Mouse (Mus musculus): Measurements from ENCODE around the gene Rpl36al. TPM values are rescaled to one million over a fixed set of nuclear protein-coding genes. Genes with fewer than 3 reads are reported as not detected.
A peak's percentile ranks its signal among the peaks of the same experiment; 100 is the strongest.

Gene Rpl36al
- 100 to 1,000 TPM; 206 to 211 TPM for total RNA-seq (2021)

- peak; percentile 98 to 99 for DNase-seq
- intact Hi-C loops (cut with DNase I) = loop anchor here (1.0 kb wide), 1 partner anchor 14 kb away; the partner anchor contains the start of gene Gm49383
These were observed at the start of gene Rpl36al, which contains the start of gene Mgat2 for GRCm38 (mm10) chr12:69183583-69184308. TSS of gene Rpl36al (minus strand) at chr12:69184083. TSS of gene Mgat2 (plus strand) at chr12:69184157.

GRCm38 (mm10) chr12:69229251-69229650 lies 45.4 kb upstream of the Rpl36al start:
- DNase-seq = no peak
- intact Hi-C loops (cut with DNase I) = loop anchor here (5.0 kb wide), 1 partner anchor 68 kb away; the partner anchor contains the start of gene Klhdc2

GRCm38 (mm10) chr12:69227776-69228466 lies 44.0 kb upstream of the Rpl36al start, which contains the start of gene Pole2:
TSS of gene Pole2 (minus strand) at chr12:69228195.
- intact Hi-C loops (cut with DNase I) = loop anchor here (5.0 kb wide), 1 partner anchor 69 kb away; the partner anchor contains the start of gene Klhdc2

GRCm38 (mm10) chr12:69220613-69221277 lies 36.9 kb upstream of the Rpl36al start:
- DNase-seq = no peak
- intact Hi-C loops (cut with DNase I) = no loop called here

More at GRCm38 (mm10) chr12:69227776-69228466, 44.0 kb upstream of the Rpl36al start, which contains the start of gene Pole2:
- peak; percentile 93 to 94 for DNase-seq

- no peak for DNase-seq
These were observed 32.7 kb upstream of the Rpl36al start for GRCm38 (mm10) chr12:69216587-69216986.

GRCm38 (mm10) chr12:69215000-69215785 lies 31.3 kb upstream of the Rpl36al start:
- intact Hi-C loops (cut with DNase I) = no loop called here
- peak; percentile 63 to 73 for DNase-seq

More at GRCm38 (mm10) chr12:69216587-69216986, 32.7 kb upstream of the Rpl36al start:
- intact Hi-C loops (cut with DNase I) = no loop called here

- intact Hi-C loops (cut with DNase I) = no loop called here
- no peak for DNase-seq
These were observed 30.5 kb upstream of the Rpl36al start for GRCm38 (mm10) chr12:69214393-69214792.

GRCm38 (mm10) chr12:69213186-69213777 lies 29.4 kb upstream of the Rpl36al start:
- intact Hi-C loops (cut with DNase I) = no loop called here
- no peak for DNase-seq

- no peak for DNase-seq
- intact Hi-C loops (cut with DNase I) = no loop called here
These were observed 27.2 kb upstream of the Rpl36al start for GRCm38 (mm10) chr12:69211057-69211456.

- intact Hi-C loops (cut with DNase I) = no loop called here
These were observed 26.4 kb upstream of the Rpl36al start for GRCm38 (mm10) chr12:69210056-69210979.

GRCm38 (mm10) chr12:69208520-69208919 lies 24.6 kb upstream of the Rpl36al start:
- intact Hi-C loops (cut with DNase I) = loop anchor here (10.0 kb wide), 1 partner anchor 376 kb away; the partner anchor contains the start of gene Vcpkmt
- no peak for DNase-seq

More at GRCm38 (mm10) chr12:69210056-69210979, 26.4 kb upstream of the Rpl36al start:
- no peak for DNase-seq

- intact Hi-C loops (cut with DNase I) = loop anchor here (10.0 kb wide), 1 partner anchor 377 kb away; the partner anchor contains the start of gene Vcpkmt
- no peak for DNase-seq
These were observed 24.0 kb upstream of the Rpl36al start for GRCm38 (mm10) chr12:69207926-69208325.

- no peak for DNase-seq
- intact Hi-C loops (cut with DNase I) = loop anchor here (10.0 kb wide), 1 partner anchor 377 kb away; the partner anchor contains the start of gene Vcpkmt
These were observed 23.5 kb upstream of the Rpl36al start for GRCm38 (mm10) chr12:69207396-69207795.

GRCm38 (mm10) chr12:69204052-69204833 lies 20.4 kb upstream of the Rpl36al start, which contains the start of gene Gm49384:
TSS of gene Gm49384 (minus strand) at chr12:69204267.
- DNase-seq = no peak
- intact Hi-C loops (cut with DNase I) = loop anchor here (10.0 kb wide), 1 partner anchor 381 kb away; the partner anchor contains the start of gene Vcpkmt

- intact Hi-C loops (cut with DNase I) = loop anchor here (2.0 to 5.0 kb wide), 3 partner anchors 42 to 483 kb away; partner anchors contain the start of genes Klhdc1, Klhdc2 and Sos2
- no peak for DNase-seq
These were observed 15.1 kb upstream of the Rpl36al start for GRCm38 (mm10) chr12:69198985-69199384.

GRCm38 (mm10) chr12:69198164-69198535 lies 14.3 kb upstream of the Rpl36al start, which contains the start of gene Dnaaf2:
TSS of gene Dnaaf2 (minus strand) at chr12:69198429.
- intact Hi-C loops (cut with DNase I) = loop anchor here (2.0 to 5.0 kb wide), 3 partner anchors 43 to 484 kb away; partner anchors contain the start of genes Klhdc1, Klhdc2 and Sos2

More at GRCm38 (mm10) chr12:69198164-69198535, 14.3 kb upstream of the Rpl36al start, which contains the start of gene Dnaaf2:
- peak in 1 of 2 experiments; percentile 63 for DNase-seq
